Mouse (Mus musculus) cerebellum, adult 18-20 months (tissue): ENCODE measurements around the gene Rhebl1.

Experiments used
- DNase-seq, 2 experiments: peaks; one replicate each; pipeline ENCODE4 v3.0.0; 2021

Gene Rhebl1

DNA sequence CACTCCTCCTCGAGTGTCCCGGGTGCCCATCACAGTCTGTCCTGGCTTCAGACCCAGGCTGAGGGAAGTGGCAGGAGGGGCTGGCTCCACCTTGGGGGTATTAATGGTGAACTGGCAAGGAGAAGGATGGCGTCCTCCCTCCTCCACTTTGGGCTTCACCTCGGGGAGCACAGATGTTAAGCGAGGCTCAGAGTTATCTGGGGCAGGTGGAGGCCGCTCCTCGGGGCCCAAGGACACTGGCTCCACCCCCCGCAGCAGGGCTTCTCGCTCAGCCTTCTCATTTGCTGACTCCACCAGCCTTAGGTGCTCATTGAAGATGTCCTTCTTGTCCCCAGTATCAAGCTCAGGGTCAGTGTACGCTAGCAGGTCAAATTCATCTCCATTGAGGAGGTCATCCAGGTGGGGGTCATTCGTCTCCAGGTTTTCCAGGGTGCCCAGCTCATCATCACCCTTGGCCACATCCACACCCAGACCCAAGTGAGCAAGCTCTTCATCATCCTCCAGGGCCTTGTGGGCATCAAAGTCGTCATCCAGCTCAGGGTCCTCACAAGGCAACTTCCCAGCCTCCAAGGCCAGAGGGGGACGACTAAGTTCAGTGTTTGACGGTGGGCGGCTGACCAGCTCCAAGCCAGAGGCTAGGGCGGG lies 44.3 kb downstream of the Rhebl1 start:
- no peak for DNase-seq

DNA sequence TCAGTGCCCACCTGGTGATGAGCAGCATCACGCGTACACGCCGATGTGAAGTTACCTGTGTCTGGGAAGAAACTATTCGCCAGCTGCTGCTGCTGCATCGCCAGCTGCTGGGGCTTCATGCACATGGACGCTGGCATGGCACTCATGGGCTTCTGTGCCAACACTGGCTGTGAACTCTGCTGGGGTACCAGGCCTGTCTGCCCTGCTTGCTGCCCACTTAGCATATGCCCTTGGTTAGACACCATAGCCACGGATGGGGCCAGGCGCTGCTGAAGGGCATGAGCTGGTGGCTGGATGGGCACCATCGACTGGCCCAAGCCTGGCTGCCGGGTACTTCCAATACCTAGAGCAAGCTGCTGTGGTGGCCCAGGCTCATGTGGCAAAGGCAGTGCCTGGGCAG lies 45.2 kb downstream of the Rhebl1 start:
- DNase-seq = no peak

GRCm38 (mm10) chr15:98846140-98846539 lies 48.2 kb downstream of the Rhebl1 start:
- DNase-seq = no peak

DNA sequence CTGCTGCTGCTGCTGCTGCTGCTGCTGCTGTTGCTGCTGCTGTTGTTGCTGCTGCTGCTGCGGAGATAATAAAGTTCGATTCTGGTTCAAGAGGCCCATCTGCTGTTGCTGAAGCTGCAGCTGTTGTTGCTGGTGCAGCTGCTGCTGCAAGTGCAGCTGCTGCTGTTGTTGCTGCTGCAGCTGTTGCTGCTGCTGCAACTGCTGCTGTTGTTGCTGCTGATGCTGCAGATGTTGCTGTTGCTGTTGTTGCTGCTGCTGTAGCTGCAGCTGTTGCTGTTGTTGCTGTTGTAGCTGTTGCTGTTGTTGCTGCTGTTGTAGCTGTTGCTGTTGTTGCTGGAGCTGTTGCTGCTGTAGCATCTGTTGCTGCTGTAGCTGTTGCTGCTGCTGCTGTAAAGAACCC lies 49.2 kb downstream of the Rhebl1 start:
- no peak for DNase-seq

DNA sequence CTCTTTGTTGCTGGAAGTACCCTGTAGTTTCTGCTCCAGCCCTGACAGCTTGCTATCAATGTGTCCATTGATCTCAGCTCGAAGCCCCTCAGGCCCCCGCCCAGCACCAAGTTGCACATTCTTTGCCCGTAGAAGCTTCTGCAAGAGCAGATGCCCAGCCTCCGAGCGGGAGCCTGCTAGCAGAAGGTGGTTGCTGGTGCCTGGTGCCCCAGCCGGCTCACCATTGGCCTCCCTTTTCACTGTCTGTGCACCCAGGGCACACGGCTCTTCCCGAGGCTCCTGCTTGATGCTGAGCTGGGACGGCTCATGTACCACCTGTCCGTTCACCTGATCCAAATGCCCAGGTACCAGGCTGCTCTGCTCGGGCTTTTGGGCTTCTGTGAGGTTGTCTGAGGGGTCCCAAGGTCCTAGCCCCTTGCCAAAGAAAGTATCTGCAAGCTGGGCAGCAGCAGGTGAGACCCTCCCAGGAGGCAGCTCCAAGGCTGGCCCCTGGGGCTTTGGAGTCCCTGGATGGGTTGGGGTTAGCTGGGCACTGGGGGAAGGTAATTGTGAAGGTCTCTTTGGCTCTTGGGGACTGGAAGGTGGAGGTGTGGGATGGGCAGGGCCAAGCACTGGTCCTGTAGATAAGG lies 50.6 kb downstream of the Rhebl1 start:
- no peak for DNase-seq

DNA sequence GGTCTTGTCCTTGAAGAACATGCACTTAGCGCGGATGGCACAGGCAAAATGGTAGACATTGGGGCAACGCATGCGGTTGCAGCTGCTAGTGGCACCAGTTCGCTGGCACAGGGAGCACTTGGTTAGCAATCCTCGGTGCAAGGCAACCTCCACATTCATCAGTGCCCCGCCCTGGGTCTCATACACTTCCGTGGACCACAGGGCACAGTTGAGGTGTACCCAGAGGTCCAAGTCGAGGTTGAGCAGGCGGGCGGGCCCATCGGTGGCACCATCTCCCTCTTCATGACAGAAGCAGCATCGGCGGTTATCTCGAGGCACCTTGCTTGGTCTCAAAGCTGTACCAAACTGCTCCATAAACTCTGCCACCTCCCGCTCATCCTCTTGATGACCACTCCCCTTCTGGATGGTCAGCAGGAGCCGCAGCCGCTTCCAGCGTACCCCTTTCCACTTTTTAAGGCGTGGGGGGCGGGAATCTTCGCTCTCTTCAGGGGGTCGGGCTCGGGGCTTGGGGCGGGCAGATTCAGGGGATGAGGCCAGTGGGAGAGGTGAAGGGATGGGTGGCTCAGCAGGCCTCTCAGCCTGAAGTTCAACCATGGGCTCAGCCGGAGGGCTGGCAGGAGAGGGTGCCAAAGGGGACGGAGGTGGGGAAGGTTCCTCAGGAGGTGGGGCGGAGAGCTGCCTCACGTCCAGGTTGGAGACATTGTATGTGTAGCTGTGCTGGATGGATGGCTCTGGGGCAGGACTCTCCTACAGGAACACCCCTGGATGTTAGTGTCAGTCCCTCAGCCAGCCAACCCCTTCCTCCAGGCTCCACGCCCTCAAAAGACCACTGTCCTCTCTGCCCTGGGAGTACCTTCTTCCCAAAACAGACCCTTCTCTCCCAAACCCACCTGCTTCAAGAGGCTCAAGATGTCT lies 54.4 kb downstream of the Rhebl1 start:
- DNase-seq = no peak

- DNase-seq = no peak
Measured at GRCm38 (mm10) chr15:98839161-98839560, 55.2 kb downstream of the Rhebl1 start.

- no peak for DNase-seq
Measured at GRCm38 (mm10) chr15:98837743-98838103, 56.6 kb downstream of the Rhebl1 start.

- DNase-seq = no peak
Measured at GRCm38 (mm10) chr15:98837006-98837742, 57.2 kb downstream of the Rhebl1 start.

- DNase-seq = no peak
Measured at GRCm38 (mm10) chr15:98835291-98835690, 59.0 kb downstream of the Rhebl1 start.

DNA sequence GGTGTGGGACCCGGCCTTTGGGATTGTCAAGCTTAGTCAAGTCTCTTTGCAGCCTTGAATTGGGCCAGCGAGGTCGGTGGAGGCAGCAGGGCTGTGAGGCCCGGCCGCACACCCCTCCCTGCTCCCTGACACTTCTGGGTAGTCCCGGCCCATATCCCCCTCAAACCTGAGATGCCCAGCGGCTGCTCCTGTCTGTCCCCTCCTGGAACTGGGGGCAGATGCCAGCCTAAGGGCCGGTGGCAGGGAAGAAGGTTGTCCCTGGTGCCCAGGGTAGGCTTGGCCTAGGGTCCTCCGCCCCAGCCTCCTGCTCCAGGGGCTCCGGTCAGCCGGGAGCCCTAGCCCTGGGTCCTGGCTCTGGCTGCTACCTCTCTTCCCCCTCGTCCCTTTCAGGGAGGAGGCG lies 60.3 kb downstream of the Rhebl1 start:
- no peak for DNase-seq

GRCm38 (mm10) chr15:98833281-98833680 lies 61.1 kb downstream of the Rhebl1 start:
- no peak for DNase-seq

- DNase-seq = no peak
Measured at GRCm38 (mm10) chr15:98832161-98833058, 61.9 kb downstream of the Rhebl1 start.

- no peak for DNase-seq
Measured at GRCm38 (mm10) chr15:98831684-98832035, 62.7 kb downstream of the Rhebl1 start.

DNA sequence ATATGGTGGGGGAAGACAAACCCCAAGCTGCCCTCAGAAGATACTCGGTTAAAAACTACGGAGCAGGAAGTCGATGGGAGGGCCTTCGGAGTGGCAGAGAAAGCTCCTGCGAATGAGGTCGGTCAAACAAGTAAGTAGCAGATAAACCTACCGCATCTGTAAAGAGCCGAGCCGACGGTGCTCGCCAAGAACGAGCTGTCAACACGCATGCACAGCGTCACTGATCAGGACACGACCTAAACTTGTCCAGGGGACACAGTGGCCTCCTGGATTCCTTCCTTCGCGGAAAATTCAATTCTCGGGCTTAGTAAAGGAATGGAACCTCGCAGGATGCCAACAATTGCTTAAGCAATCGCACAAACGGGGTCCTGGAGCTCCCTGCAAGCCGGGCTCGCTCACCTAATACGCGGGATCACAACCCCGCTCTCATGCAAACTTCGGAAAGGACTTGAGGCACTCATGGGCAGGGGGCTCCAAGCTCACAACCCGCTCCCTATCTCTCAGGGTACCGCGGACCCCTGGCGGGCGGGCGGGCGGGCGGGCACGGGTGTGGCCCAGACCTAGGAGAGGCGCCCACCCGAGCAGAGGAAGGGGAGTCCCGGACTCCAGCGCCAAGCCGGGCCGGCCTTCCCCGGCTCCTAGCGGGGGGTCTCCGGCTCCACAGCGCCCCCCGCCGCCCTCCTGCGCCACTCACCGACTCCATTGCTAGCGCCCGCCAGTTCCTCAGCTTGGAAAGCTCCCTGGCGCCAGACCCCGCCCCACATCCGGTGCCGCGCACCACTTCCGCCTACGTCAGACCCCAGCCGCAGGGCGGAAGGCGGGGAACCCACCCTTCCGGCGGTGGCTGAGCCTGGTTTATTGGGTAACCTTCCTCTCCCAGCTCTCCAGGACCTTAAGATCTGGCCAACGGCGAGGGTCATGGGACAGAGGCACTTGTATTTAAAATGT lies 63.3 kb downstream of the Rhebl1 start, which contains the start of gene Prkag1:
Gene Prkag1 (minus strand): TSS at position 786 of the 948 bp plus-strand sequence.
- DNase-seq = peak; percentile 96
